Mouse (Mus musculus): ENCODE data around the gene Tubb4b.

DNA sequence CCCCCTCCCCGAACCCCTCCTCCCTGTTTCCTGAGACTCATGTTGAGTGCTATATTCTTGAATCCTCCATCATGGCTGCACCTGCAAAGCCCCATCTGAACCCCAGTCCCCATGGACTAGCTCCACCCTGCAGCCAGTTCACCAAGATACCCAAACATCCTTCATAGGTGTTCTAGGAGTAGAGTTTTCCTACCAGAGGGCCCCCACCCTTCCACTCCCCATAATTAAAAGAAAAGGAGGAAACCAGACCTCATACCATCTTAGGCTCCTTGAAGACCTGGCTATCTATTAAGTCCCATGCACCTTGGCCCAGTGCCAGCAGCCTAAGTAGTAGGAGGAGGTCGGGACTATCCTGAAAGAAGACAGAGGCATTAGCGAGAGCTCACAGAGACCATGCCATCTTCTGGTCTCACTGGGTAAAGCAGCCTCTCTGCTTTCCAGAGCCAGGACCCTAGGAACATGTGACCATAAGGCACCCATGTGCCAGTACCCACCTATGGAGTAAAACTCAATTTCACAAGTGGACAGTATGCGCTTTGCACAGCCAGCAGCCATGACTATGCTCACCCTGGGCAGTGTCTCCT lies 20.8 kb downstream of the Tubb4b start:
- TF ChIP-seq CTCF (IDR thresholded peaks at IDR 0.05; ENCODE audit: borderline replicate concordance, insufficient read depth, low read depth, low read length), result no peak
- no peak for TF ChIP-seq POLR2A (IDR thresholded peaks at IDR 0.05; ENCODE audit: borderline replicate concordance, insufficient read depth, low read length)

Data from cerebellum, adult 2 months (tissue).